Mouse (Mus musculus) bone marrow macrophage, adult 2 months (primary cell): ENCODE results near the gene Gm49393.

Experiments used
- CTCF ChIP-seq: IDR thresholded peaks from 2 replicates; pipeline ENCODE4 v1.5.1; 2012; ENCODE audit warnings: low read depth, mild to moderate bottlenecking, low read length, moderate library complexity
- POLR2A ChIP-seq: IDR thresholded peaks from 2 replicates; pipeline ENCODE4 v1.6.1; 2012; ENCODE audit warnings: mild to moderate bottlenecking, low read depth, low read length, borderline replicate concordance

DNA sequence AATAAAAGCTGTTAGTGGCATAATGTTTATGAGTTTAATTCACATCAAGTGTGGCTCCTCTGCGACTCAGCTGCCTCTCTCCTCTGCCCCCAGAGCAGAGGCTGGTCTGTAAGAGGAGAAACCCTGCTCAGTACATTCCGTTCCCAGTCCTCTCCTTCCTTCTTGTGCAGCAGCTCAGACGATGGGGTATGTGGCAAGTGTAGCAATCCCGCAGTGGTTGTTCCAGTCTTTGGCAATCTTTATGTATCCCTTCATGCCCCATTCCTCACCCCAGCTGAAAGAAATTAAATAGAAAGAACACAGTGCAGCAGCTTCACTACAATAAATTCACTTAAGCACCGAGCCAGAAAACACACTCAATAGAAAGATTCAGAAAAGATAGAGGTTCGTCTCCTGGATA lies 92.7 kb downstream of the Gm49393 start:
- TF ChIP-seq POLR2A (no peak), CTCF (no peak)
